Mouse (Mus musculus) liver, adult 2 months (tissue): ENCODE data around the gene Klrb1b. TPM values are rescaled to one million over a fixed set of nuclear protein-coding genes. Genes with fewer than 3 reads are reported as not detected.
"Not testable (repeated sequence)": the region's sequence is repeated elsewhere in the genome, so short reads cannot be mapped to it uniquely, and the experiment has no call there.

Experiments
- DNase-seq: peaks from one replicate; pipeline ENCODE4 v3.0.0-alpha.2; 2011; ENCODE audit warnings: low read depth, low spot score; ENCODE audit errors: extremely low read depth
- H3K27ac ChIP-seq: fragments of 200-500 bp; replicated peaks from 2 replicates; pipeline ENCODE4 v1.5.1; 2012; ENCODE audit warnings: low read depth, mild to moderate bottlenecking, control low read depth, inconsistent platforms, low read length; ENCODE audit not compliant: insufficient read depth
- H3K27me3 ChIP-seq: fragments of 200-500 bp; 2 replicates; pipeline ENCODE4 v1.6.1; 2012; ENCODE audit warnings: mild to moderate bottlenecking, moderate library complexity, low read length, inconsistent platforms; ENCODE audit not compliant: control insufficient read depth, insufficient read depth
- H3K36me3 ChIP-seq: fragments of 200-500 bp; 2 replicates; pipeline ENCODE4 v1.6.1; 2012; ENCODE audit warnings: low read length, inconsistent platforms; ENCODE audit not compliant: control insufficient read depth, insufficient read depth
- H3K4me1 ChIP-seq: fragments of 200-500 bp; 2 replicates; pipeline ENCODE4 v1.6.1; 2011; ENCODE audit warnings: low read length; ENCODE audit not compliant: control insufficient read depth, insufficient read depth
- H3K4me3 ChIP-seq: fragments of 200-500 bp; 2 replicates; pipeline ENCODE4 v1.5.1; 2011; ENCODE audit warnings: low read depth, mild to moderate bottlenecking, control low read depth, low read length, moderate library complexity; ENCODE audit not compliant: insufficient read depth
- H3K79me2 ChIP-seq: fragments of 200-500 bp; 2 replicates; pipeline ENCODE4 v1.6.1; 2012; ENCODE audit warnings: inconsistent platforms, mild to moderate bottlenecking, low read length, moderate library complexity; ENCODE audit not compliant: control insufficient read depth, insufficient read depth
- H3K9ac ChIP-seq: fragments of 200-500 bp; 2 replicates; pipeline ENCODE4 v1.6.1; 2012; ENCODE audit warnings: low read depth, mild to moderate bottlenecking, control low read depth, inconsistent platforms, low read length
- CTCF ChIP-seq: fragments of 200-500 bp; IDR thresholded peaks from 2 replicates; pipeline ENCODE4 v1.5.1; 2011; ENCODE audit warnings: low read depth, low read length, control low read depth
- POLR2A ChIP-seq: fragments of 200-500 bp; IDR thresholded peaks from 2 replicates; pipeline ENCODE4 v1.6.1; 2011; ENCODE audit warnings: low read length, control low read depth; ENCODE audit not compliant: insufficient read depth; ENCODE audit errors: extremely low read depth
- WGBS: fragments of 180-500 bp; shearing (Covaris S2); methylation state at CpG from one replicate; pipeline ENCODE4 v1.1.7; 2018; 5-methylcytosine and 5-hydroxymethylcytosine counted together
- polyA plus RNA-seq: library from polyadenylated mRNA; depleted of rRNA; stranded (reverse); fragments of >200 nt; gene quantifications from 2 replicates; pipeline ENCODE4 v1.2.3, GENCODE M21; 2012
- total RNA-seq: library from RNA; depleted of rRNA; stranded (reverse); fragments of >200 nt; gene quantifications from 2 replicates; pipeline ENCODE4 v1.2.3, GENCODE M21; 2014

The Klrb1b gene
- total and polyA plus RNA-seq, 2 experiments, result 0.09 TPM; not detected in 1

- Histone ChIP-seq H3K9ac (no peak overlapping the region), H3K4me1 (no peaks in the 10 kb centered on the region), H3K4me3 (no peak overlapping the region), H3K27ac (no peak overlapping the region), H3K27me3 (no peaks in the 10 kb centered on the region), H3K36me3 (no peaks in the 10 kb centered on the region), H3K79me2 (no peaks in the 10 kb centered on the region)
- no peak for DNase-seq
- TF ChIP-seq CTCF, result no peak
- no peak for TF ChIP-seq POLR2A
- WGBS, result 79% methylated on average over 10 of the region's 10 CpGs
Measured at GRCm38 (mm10) chr6:128769481-128770253, 56.5 kb downstream of the Klrb1b start.

GRCm38 (mm10) chr6:128768047-128768446, 58.1 kb downstream of the Klrb1b start:
- 86% methylated on average over 4 of the region's 4 CpGs for WGBS
- TF ChIP-seq CTCF, result no peak
- no peak for TF ChIP-seq POLR2A
- no peaks in the 10 kb centered on the region for H3K36me3 ChIP-seq

GRCm38 (mm10) chr6:128766486-128767254, 59.5 kb downstream of the Klrb1b start:
- not testable (repeated sequence) for H3K4me1 ChIP-seq, H3K79me2 ChIP-seq, H3K36me3 ChIP-seq, H3K4me3 ChIP-seq, H3K9ac ChIP-seq, H3K27me3 ChIP-seq, H3K27ac ChIP-seq
- peak; percentile 61; the same call in 1 of the 2 replicates for TF ChIP-seq CTCF
- peak; percentile 48 for DNase-seq
- 53% methylated on average over 6 of the region's 6 CpGs for WGBS

More at GRCm38 (mm10) chr6:128768047-128768446, 58.1 kb downstream of the Klrb1b start:
- H3K9ac ChIP-seq, result no peak overlapping the region
- no peak overlapping the region for H3K4me3 ChIP-seq
- H3K27me3 ChIP-seq, result no peaks in the 10 kb centered on the region
- no peak for DNase-seq
- H3K27ac ChIP-seq, result no peak overlapping the region
- H3K79me2 ChIP-seq, result no peaks in the 10 kb centered on the region
- no peaks in the 10 kb centered on the region for H3K4me1 ChIP-seq

- Histone ChIP-seq H3K4me3 (no peak overlapping the region), H3K79me2 (no peaks in the 10 kb centered on the region), H3K36me3 (no peaks in the 10 kb centered on the region), H3K9ac (no peak overlapping the region), H3K27me3 (no peaks in the 10 kb centered on the region), H3K27ac (no peak overlapping the region), H3K4me1 (no peaks in the 10 kb centered on the region; the same call in 1 of the 2 replicates)
- no peak for DNase-seq
- 89% methylated on average over 1 of the region's 1 CpGs for WGBS
- TF ChIP-seq CTCF, result no peak
Measured at GRCm38 (mm10) chr6:128765211-128765610, 60.9 kb downstream of the Klrb1b start.

- Histone ChIP-seq H3K79me2 (no peaks in the 10 kb centered on the region), H3K27me3 (no peaks in the 10 kb centered on the region), H3K4me1 (peaks cover under 1% of the 10 kb centered on the region; the same call in 1 of the 2 replicates), H3K4me3 (no peak overlapping the region), H3K9ac (no peak overlapping the region), H3K27ac (no peak overlapping the region), H3K36me3 (no peaks in the 10 kb centered on the region)
- WGBS, result 27% methylated on average over 5 of the region's 5 CpGs
- no peak for TF ChIP-seq POLR2A
- TF ChIP-seq CTCF, result no peak
- no peak for DNase-seq
Measured at GRCm38 (mm10) chr6:128764598-128764997, 61.5 kb downstream of the Klrb1b start.
